Mouse (Mus musculus) hindbrain, embryonic 11.5 days (tissue): ENCODE data around the gene Ric3. TPM values are rescaled to one million over a fixed set of nuclear protein-coding genes. Genes with fewer than 3 reads are reported as not detected.

ENCODE experiments used
- ATAC-seq: fragments of 200-750 bp; cut with Nextera tagmentation; 2 replicates; pipeline ENCODE4 v1.8.0; 2017; ENCODE audit warnings: mild to moderate bottlenecking, moderate TSS enrichment, moderate library complexity; ENCODE audit not compliant: low FRiP score
- DNase-seq: peaks from one replicate; pipeline ENCODE4 v3.0.0-alpha.2; 2015; ENCODE audit warnings: low spot score
- H3K27ac ChIP-seq: fragments of 300-500 bp; sonication (generic); 2 replicates; pipeline ENCODE4 v1.5.1; 2014; ENCODE audit warnings: mild to moderate bottlenecking, low read depth, low read length
- H3K27me3 ChIP-seq: fragments of 300-500 bp; sonication (generic); 2 replicates; pipeline ENCODE4 v1.6.1; 2014; ENCODE audit warnings: mild to moderate bottlenecking, low read length, moderate library complexity, mixed read lengths; ENCODE audit not compliant: control insufficient read depth, insufficient read depth
- H3K36me3 ChIP-seq: fragments of 300-500 bp; sonication (generic); 2 replicates; pipeline ENCODE4 v1.6.1; 2014; ENCODE audit warnings: mild to moderate bottlenecking, low read length, moderate library complexity, mixed read lengths; ENCODE audit not compliant: control insufficient read depth, insufficient read depth
- H3K4me1 ChIP-seq: fragments of 300-500 bp; sonication (generic); replicated peaks from 2 replicates; pipeline ENCODE4 v1.6.1; 2014; ENCODE audit warnings: low read length, mixed read lengths; ENCODE audit not compliant: control insufficient read depth, insufficient read depth
- H3K4me2 ChIP-seq: fragments of 300-500 bp; sonication (generic); replicated peaks from 2 replicates; pipeline ENCODE4 v1.6.1; 2014; ENCODE audit warnings: mild to moderate bottlenecking, low read depth, low read length
- H3K4me3 ChIP-seq: fragments of 300-500 bp; sonication (generic); 2 replicates; pipeline ENCODE4 v1.5.1; 2014; ENCODE audit warnings: low read depth, low read length
- H3K9ac ChIP-seq: fragments of 300-500 bp; sonication (generic); 2 replicates; pipeline ENCODE4 v1.6.1; 2014; ENCODE audit warnings: low read depth, low read length
- H3K9me3 ChIP-seq: fragments of 300-500 bp; sonication (generic); 2 replicates; pipeline ENCODE4 v1.6.1; 2016; ENCODE audit warnings: low read length; ENCODE audit not compliant: control insufficient read depth
- WGBS: fragments of 180-500 bp; shearing (Covaris S2); extraction: QIAGEN DNeasy Blood & Tissue Kit; methylation state at CpG from one replicate; pipeline ENCODE4 v1.1.7; 2014; 5-methylcytosine and 5-hydroxymethylcytosine counted together
- polyA plus RNA-seq: library from polyadenylated mRNA; unstranded; fragments of >200 nt; fragmentation: Nextera tagmentation; extraction: Ambion mirVana; gene quantifications from 2 replicates; pipeline ENCODE4 v1.2.1, GENCODE M21; 2014

Ric3 gene
- polyA plus RNA-seq, 1 experiment from 2014 or later = 20.4 TPM

- Histone ChIP-seq H3K27me3 (no peaks in the 10 kb centered on the region), H3K4me1 (no peaks in the 10 kb centered on the region), H3K4me2 (no peak overlapping the region), H3K4me3 (no peak overlapping the region), H3K27ac (no peak overlapping the region), H3K36me3 (no peaks in the 10 kb centered on the region), H3K9ac (no peak overlapping the region), H3K9me3 (no peaks in the 10 kb centered on the region)
- 85% methylated on average over 2 of the region's 2 CpGs for WGBS
- no peak for ATAC-seq
- no peak for DNase-seq
Observed at GRCm38 (mm10) chr7:109032054-109032453, 51.1 kb downstream of the Ric3 start.

GRCm38 (mm10) chr7:109031331-109031730, 51.8 kb downstream of the Ric3 start:
- Histone ChIP-seq H3K4me1 (no peaks in the 10 kb centered on the region), H3K4me3 (no peak overlapping the region), H3K4me2 (no peak overlapping the region), H3K36me3 (no peaks in the 10 kb centered on the region), H3K27ac (no peak overlapping the region), H3K9ac (no peak overlapping the region), H3K9me3 (no peaks in the 10 kb centered on the region), H3K27me3 (no peaks in the 10 kb centered on the region)
- WGBS = 85% methylated on average over 3 of the region's 3 CpGs
- no peak for ATAC-seq
- no peak for DNase-seq

- WGBS = 80% methylated on average over 6 of the region's 6 CpGs
- DNase-seq = no peak
- H3K27me3 ChIP-seq = no peaks in the 10 kb centered on the region
Observed at GRCm38 (mm10) chr7:109029961-109030465, 53.1 kb downstream of the Ric3 start.

GRCm38 (mm10) chr7:109028204-109028603, 54.9 kb downstream of the Ric3 start:
- WGBS = 30% methylated on average over 6 of the region's 6 CpGs
- H3K27me3 ChIP-seq = no peaks in the 10 kb centered on the region
- no peak overlapping the region for H3K4me2 ChIP-seq
- H3K4me1 ChIP-seq = no peaks in the 10 kb centered on the region
- H3K36me3 ChIP-seq = no peaks in the 10 kb centered on the region
- no peak overlapping the region for H3K27ac ChIP-seq
- no peaks in the 10 kb centered on the region for H3K9me3 ChIP-seq
- ATAC-seq (peak; percentile 46; the same call in 1 of the 2 replicates), DNase-seq (peak; percentile 82)
- no peak overlapping the region for H3K4me3 ChIP-seq
- no peak overlapping the region for H3K9ac ChIP-seq

More at GRCm38 (mm10) chr7:109029961-109030465, 53.1 kb downstream of the Ric3 start:
- no peak overlapping the region for H3K4me3 ChIP-seq
- no peak overlapping the region for H3K4me2 ChIP-seq
- H3K9me3 ChIP-seq = no peaks in the 10 kb centered on the region
- H3K36me3 ChIP-seq = no peaks in the 10 kb centered on the region
- H3K9ac ChIP-seq = no peak overlapping the region
- no peak overlapping the region for H3K27ac ChIP-seq
- H3K4me1 ChIP-seq = no peaks in the 10 kb centered on the region
- ATAC-seq = no peak

- ATAC-seq (no peak), DNase-seq (no peak)
- WGBS = 98% methylated on average over 7 of the region's 7 CpGs
- Histone ChIP-seq H3K36me3 (no peaks in the 10 kb centered on the region), H3K4me2 (no peak overlapping the region), H3K9ac (no peak overlapping the region), H3K4me3 (no peak overlapping the region), H3K27me3 (no peaks in the 10 kb centered on the region), H3K4me1 (no peaks in the 10 kb centered on the region), H3K27ac (no peak overlapping the region), H3K9me3 (no peaks in the 10 kb centered on the region)
Observed at GRCm38 (mm10) chr7:109027721-109028120, 55.4 kb downstream of the Ric3 start.

GRCm38 (mm10) chr7:109026976-109027375, 56.2 kb downstream of the Ric3 start:
- H3K9ac ChIP-seq = no peak overlapping the region
- H3K4me2 ChIP-seq = no peak overlapping the region
- ATAC-seq = no peak
- no peaks in the 10 kb centered on the region for H3K36me3 ChIP-seq
- WGBS = 89% methylated on average over 9 of the region's 9 CpGs
- no peaks in the 10 kb centered on the region for H3K4me1 ChIP-seq
- DNase-seq = no peak
- H3K27me3 ChIP-seq = no peaks in the 10 kb centered on the region
- no peaks in the 10 kb centered on the region for H3K9me3 ChIP-seq
- no peak overlapping the region for H3K4me3 ChIP-seq
- no peak overlapping the region for H3K27ac ChIP-seq

GRCm38 (mm10) chr7:109025743-109026142, 57.4 kb downstream of the Ric3 start:
- whole genome bisulfite sequencing = 85% methylated on average over 7 of the region's 7 CpGs
- no peak for ATAC-seq
- H3K36me3 ChIP-seq = no peaks in the 10 kb centered on the region

GRCm38 (mm10) chr7:109021428-109021827, 61.7 kb downstream of the Ric3 start:
- H3K36me3 ChIP-seq = no peaks in the 10 kb centered on the region
- H3K9ac ChIP-seq = no peak overlapping the region
- H3K4me3 ChIP-seq = no peak overlapping the region
- no peaks in the 10 kb centered on the region for H3K27me3 ChIP-seq
- no peak overlapping the region for H3K27ac ChIP-seq
- no peaks in the 10 kb centered on the region for H3K9me3 ChIP-seq
- ATAC-seq (peak; percentile 12; the same call in 1 of the 2 replicates), DNase-seq (peak; percentile 85)
- WGBS = 21% methylated on average over 3 of the region's 3 CpGs
- no peak overlapping the region for H3K4me2 ChIP-seq
- H3K4me1 ChIP-seq = peaks cover 4% of the 10 kb centered on the region; the same call in 1 of the 2 replicates

More at GRCm38 (mm10) chr7:109025743-109026142, 57.4 kb downstream of the Ric3 start:
- Histone ChIP-seq H3K27me3 (no peaks in the 10 kb centered on the region), H3K9ac (no peak overlapping the region), H3K4me3 (no peak overlapping the region), H3K4me1 (no peaks in the 10 kb centered on the region), H3K27ac (no peak overlapping the region), H3K9me3 (no peaks in the 10 kb centered on the region), H3K4me2 (no peak overlapping the region)
- DNase-seq = no peak

- no peak overlapping the region for H3K4me3 ChIP-seq
- 88% methylated on average over 7 of the region's 7 CpGs for WGBS
- no peak for ATAC-seq
- peaks cover 4% of the 10 kb centered on the region; the same call in 1 of the 2 replicates for H3K4me1 ChIP-seq
- H3K9me3 ChIP-seq = no peaks in the 10 kb centered on the region
- H3K27ac ChIP-seq = no peak overlapping the region
- no peak for DNase-seq
- no peaks in the 10 kb centered on the region for H3K36me3 ChIP-seq
- H3K9ac ChIP-seq = no peak overlapping the region
- no peak overlapping the region for H3K4me2 ChIP-seq
- H3K27me3 ChIP-seq = no peaks in the 10 kb centered on the region
Observed at GRCm38 (mm10) chr7:109019243-109019642, 63.9 kb downstream of the Ric3 start.
